Mouse (Mus musculus) ES-Bruce4 (cell line): ENCODE results near the gene 2310039H08Rik.

Experiments used
- CTCF ChIP-seq: IDR thresholded peaks from one replicate; pipeline ENCODE4 v1.8.1; 2011; ENCODE audit warnings: low read depth, low read length
- EP300 ChIP-seq: IDR thresholded peaks from 2 replicates; pipeline ENCODE4 v1.6.1; 2011; ENCODE audit warnings: low read depth, low read length; ENCODE audit not compliant: insufficient read depth
- POLR2A ChIP-seq: IDR thresholded peaks from one replicate; pipeline ENCODE4 v1.8.1; 2011; ENCODE audit warnings: low read length; ENCODE audit not compliant: insufficient read depth

DNA sequence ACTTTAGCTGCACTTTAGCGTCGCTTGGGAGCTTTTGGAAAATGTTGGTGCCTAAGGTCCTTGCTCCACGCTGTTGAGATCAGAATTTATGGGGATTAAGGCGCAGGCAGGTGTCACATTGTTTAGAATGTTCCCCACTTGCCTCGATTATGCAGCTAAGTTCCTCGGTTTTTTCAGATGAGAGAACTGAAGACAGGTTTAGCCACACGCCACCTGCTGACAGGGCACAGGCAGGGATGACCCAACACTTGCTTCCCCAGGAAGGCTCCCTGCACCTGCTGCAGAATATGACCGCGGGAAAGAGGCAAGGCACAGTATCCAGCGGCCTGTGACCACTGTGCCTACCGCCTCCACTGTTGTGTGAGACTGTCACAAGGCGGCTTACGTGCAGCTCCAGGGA, 43.9 kb downstream of the 2310039H08Rik start:
- peak; percentile 32 for TF ChIP-seq CTCF
- 0 out of 2 replicates have a peak, but pooled peaks have one; percentile 18 for TF ChIP-seq EP300
- TF ChIP-seq POLR2A, result no peak
